Mouse (Mus musculus): ENCODE measurements at regions not wholly inside any gene's neighbourhood (a gene's known extent, or its start where the extent isn't known, plus 50 kb on each side); places are given as distances from the start of the nearest gene placed in this dataset.

- DNase-seq, result no peak
These were observed 180.6 kb upstream of the Lpp start for GRCm38 (mm10) chr16:24212702-24213101.

- no peak for DNase-seq
These were observed 181.7 kb upstream of the Lpp start for GRCm38 (mm10) chr16:24211588-24211987.

DNA sequence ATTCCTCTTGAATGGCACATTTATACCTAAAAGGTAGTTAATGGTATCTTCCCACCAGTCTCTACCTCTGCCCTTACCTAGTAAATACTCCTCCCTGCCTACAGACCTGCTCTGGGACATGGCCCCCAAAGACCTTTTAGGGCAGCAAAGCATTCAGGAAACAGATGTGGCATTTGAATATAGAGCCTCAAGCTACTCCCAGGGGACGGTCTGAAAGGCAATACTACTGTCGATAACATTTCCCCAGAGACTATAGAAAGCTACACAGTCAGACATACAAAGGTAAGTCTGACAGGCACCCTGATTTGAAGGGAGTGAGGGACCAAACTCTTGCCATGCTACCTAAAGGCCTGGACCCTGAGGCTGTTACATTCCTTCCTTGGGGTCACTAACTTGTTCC lies 184.4 kb upstream of the Lpp start:
- no peak for DNase-seq

- DNase-seq, result no peak
These were observed 185.2 kb upstream of the Lpp start for GRCm38 (mm10) chr16:24208118-24208517.

- DNase-seq, result no peak
These were observed 186.3 kb upstream of the Lpp start for GRCm38 (mm10) chr16:24207056-24207455.

GRCm38 (mm10) chr16:24206461-24206861 lies 186.8 kb upstream of the Lpp start:
- DNase-seq, result no peak

GRCm38 (mm10) chr16:24205594-24205993 lies 187.7 kb upstream of the Lpp start:
- no peak for DNase-seq

GRCm38 (mm10) chr16:24204064-24204730 lies 189.1 kb upstream of the Lpp start:
- DNase-seq, result no peak

- no peak for DNase-seq
These were observed 190.7 kb upstream of the Lpp start for GRCm38 (mm10) chr16:24202653-24203052.

- DNase-seq, result no peak
These were observed 191.9 kb upstream of the Lpp start for GRCm38 (mm10) chr16:24201455-24201854.

GRCm38 (mm10) chr16:24200200-24200599 lies 193.1 kb upstream of the Lpp start:
- peak; percentile 70 to 81 for DNase-seq

GRCm38 (mm10) chr16:24199408-24200167 lies 193.7 kb upstream of the Lpp start:
- no peak for DNase-seq

- DNase-seq, result no peak
These were observed 195.0 kb upstream of the Lpp start for GRCm38 (mm10) chr16:24198291-24198690.

DNA sequence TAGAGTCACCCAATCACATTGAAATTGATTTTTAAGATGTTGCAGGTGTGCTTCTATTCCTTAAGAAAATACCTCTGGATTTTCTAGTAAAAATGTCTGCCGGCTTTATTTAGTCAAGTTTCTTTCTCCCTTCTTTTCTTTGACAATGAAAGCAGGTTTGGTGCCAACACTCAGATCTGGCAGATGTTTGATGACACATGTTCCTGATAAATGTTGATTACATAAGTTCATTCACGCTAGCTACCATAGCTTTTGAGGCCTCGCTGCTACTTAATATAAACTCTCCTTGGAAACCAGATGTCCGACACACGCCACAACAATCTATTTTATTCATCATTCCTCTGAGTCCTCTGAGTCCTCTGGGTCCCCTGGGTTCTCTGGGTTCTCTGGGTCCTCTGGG lies 195.7 kb upstream of the Lpp start:
- no peak for DNase-seq

GRCm38 (mm10) chr16:24193945-24194344 lies 199.4 kb upstream of the Lpp start:
- no peak for DNase-seq

DNA sequence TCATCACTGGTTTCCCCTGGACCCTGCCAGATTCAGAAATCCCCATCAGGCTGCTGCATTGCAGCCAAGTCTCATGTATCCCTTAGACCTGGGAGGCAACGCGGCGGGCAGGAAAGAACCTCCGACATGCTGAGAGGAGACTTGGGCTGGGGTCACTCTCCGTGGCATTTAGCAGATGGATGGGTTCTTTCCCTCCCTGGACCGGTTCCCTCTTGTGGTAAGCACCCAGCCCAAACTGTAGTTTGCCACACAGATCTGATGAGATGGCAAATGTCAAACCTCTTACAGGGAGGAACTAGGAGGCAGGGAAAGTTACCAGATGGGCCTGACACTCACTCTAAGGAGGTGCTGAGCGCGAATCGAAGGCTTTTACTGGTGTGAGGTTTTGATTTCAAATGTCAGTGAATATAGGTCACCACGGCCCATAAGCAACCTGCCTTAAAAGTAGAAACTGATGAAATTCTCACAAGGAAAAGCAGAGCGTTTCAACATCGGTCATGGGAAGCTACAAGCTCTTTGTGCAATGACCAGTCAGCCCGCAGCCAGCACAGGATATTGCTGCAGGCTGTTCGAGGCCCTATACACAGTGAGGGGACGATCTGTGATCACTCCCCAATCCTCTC lies 199.9 kb upstream of the Lpp start:
- no peak for DNase-seq

GRCm38 (mm10) chr16:24192013-24192412 lies 201.3 kb upstream of the Lpp start:
- no peak for DNase-seq

- no peak for DNase-seq
These were observed 198.5 kb upstream of the Bcl6 start for GRCm38 (mm10) chr16:24187131-24187530.

GRCm38 (mm10) chr16:24185989-24186388 lies 197.3 kb upstream of the Bcl6 start:
- no peak for DNase-seq

DNA sequence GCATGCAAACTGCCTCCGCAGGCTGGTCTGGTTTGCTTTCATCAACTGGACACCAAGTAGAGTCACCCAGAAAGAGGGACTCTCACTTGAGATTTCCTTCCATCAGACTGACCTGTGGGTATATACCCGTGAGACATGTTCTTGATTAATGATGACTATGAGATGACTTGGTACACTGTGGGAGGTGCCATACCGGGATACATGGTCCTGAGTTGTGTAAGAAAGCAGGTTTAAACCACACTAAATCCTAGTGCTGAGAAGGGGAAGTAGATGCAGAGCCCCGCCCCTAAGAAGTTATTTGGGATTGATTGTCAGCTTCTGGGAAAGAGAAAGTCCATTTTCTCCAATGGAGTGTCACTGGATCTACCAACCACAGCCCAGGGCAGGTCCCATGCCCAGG lies 196.2 kb upstream of the Bcl6 start:
- DNase-seq, result no peak

- DNase-seq, result no peak
These were observed 194.6 kb upstream of the Bcl6 start for GRCm38 (mm10) chr16:24183216-24183615.

GRCm38 (mm10) chr16:24181388-24181787 lies 192.7 kb upstream of the Bcl6 start:
- no peak for DNase-seq

GRCm38 (mm10) chr16:24180666-24181065 lies 192.0 kb upstream of the Bcl6 start:
- DNase-seq, result no peak

- DNase-seq, result no peak
These were observed 188.9 kb upstream of the Bcl6 start for GRCm38 (mm10) chr16:24177564-24177963.

Data from thymus, adult 18-20 months (tissue).